Mouse (Mus musculus): ENCODE data around the gene Polr2j. TPM values are rescaled to one million over a fixed set of nuclear protein-coding genes. Genes with fewer than 3 reads are reported as not detected.
"Not testable (repeated sequence)": the region's sequence is repeated elsewhere in the genome, so short reads cannot be mapped to it uniquely, and the experiment has no call there.

The Polr2j gene
- polyA plus RNA-seq, 1 experiment from 2014 or later: 190 TPM

- Histone ChIP-seq H3K27ac (ENCODE audit: low read length) (no peak overlapping the region), H3K4me3 (ENCODE audit: low read depth, low read length) (no peak overlapping the region), H3K27me3 (ENCODE audit: control insufficient read depth, insufficient read depth, low read depth, low read length) (no peaks in the 10 kb centered on the region), H3K4me2 (ENCODE audit: low read length) (no peak overlapping the region), H3K36me3 (ENCODE audit: control insufficient read depth, insufficient read depth, low read length) (no peaks in the 10 kb centered on the region), H3K9ac (ENCODE audit: low read depth, low read length) (no peak overlapping the region), H3K4me1 (ENCODE audit: control insufficient read depth, insufficient read depth, low read length) (no peaks in the 10 kb centered on the region), H3K9me3 (replicated peaks; ENCODE audit: control insufficient read depth, low read length, poor library complexity, severe bottlenecking) (no peaks in the 10 kb centered on the region)
- 75% methylated on average over 8 of the region's 8 CpGs for WGBS
- no peak for ATAC-seq
Measured at GRCm38 (mm10) chr5:136147704-136148103, 31.3 kb downstream of the Polr2j start.

GRCm38 (mm10) chr5:136149134-136149576 lies 32.7 kb downstream of the Polr2j start:
- 81% methylated on average over 5 of the region's 5 CpGs for WGBS
- not testable (repeated sequence) for H3K4me2 ChIP-seq (ENCODE audit: low read length); ATAC-seq

GRCm38 (mm10) chr5:136152365-136152764 lies 35.9 kb downstream of the Polr2j start:
- no peaks in the 10 kb centered on the region for H3K27me3 ChIP-seq (ENCODE audit: control insufficient read depth, insufficient read depth, low read depth, low read length)
- H3K9ac ChIP-seq (ENCODE audit: low read depth, low read length): no peak overlapping the region
- no peak overlapping the region for H3K4me3 ChIP-seq (ENCODE audit: low read depth, low read length)
- 84% methylated on average over 8 of the region's 8 CpGs for WGBS
- 0 out of 2 replicates have a peak, but pooled peaks cover 3% of the 10 kb centered on the region for H3K36me3 ChIP-seq (ENCODE audit: control insufficient read depth, insufficient read depth, low read length)
- H3K4me2 ChIP-seq (ENCODE audit: low read length): no peak overlapping the region
- H3K9me3 ChIP-seq (replicated peaks; ENCODE audit: control insufficient read depth, low read length, poor library complexity, severe bottlenecking): no peaks in the 10 kb centered on the region
- H3K4me1 ChIP-seq (ENCODE audit: control insufficient read depth, insufficient read depth, low read length): no peaks in the 10 kb centered on the region
- no peak overlapping the region for H3K27ac ChIP-seq (ENCODE audit: low read length)
- no peak for ATAC-seq

More at GRCm38 (mm10) chr5:136149134-136149576, 32.7 kb downstream of the Polr2j start:
- not testable (repeated sequence) for H3K9me3 ChIP-seq (replicated peaks; ENCODE audit: control insufficient read depth, low read length, poor library complexity, severe bottlenecking); H3K27ac ChIP-seq (ENCODE audit: low read length); H3K9ac ChIP-seq (ENCODE audit: low read depth, low read length); H3K4me3 ChIP-seq (ENCODE audit: low read depth, low read length); H3K36me3 ChIP-seq (ENCODE audit: control insufficient read depth, insufficient read depth, low read length); H3K4me1 ChIP-seq (ENCODE audit: control insufficient read depth, insufficient read depth, low read length); H3K27me3 ChIP-seq (ENCODE audit: control insufficient read depth, insufficient read depth, low read depth, low read length)

- Histone ChIP-seq H3K4me2 (ENCODE audit: low read length) (no peak overlapping the region), H3K9ac (ENCODE audit: low read depth, low read length) (no peak overlapping the region), H3K4me1 (ENCODE audit: control insufficient read depth, insufficient read depth, low read length) (no peaks in the 10 kb centered on the region), H3K4me3 (ENCODE audit: low read depth, low read length) (no peak overlapping the region), H3K36me3 (ENCODE audit: control insufficient read depth, insufficient read depth, low read length) (peaks cover 6% of the 10 kb centered on the region), H3K9me3 (replicated peaks; ENCODE audit: control insufficient read depth, low read length, poor library complexity, severe bottlenecking) (no peaks in the 10 kb centered on the region), H3K27me3 (ENCODE audit: control insufficient read depth, insufficient read depth, low read depth, low read length) (no peaks in the 10 kb centered on the region), H3K27ac (ENCODE audit: low read length) (no peak overlapping the region)
- 90% methylated on average over 5 of the region's 5 CpGs for WGBS
- no peak for ATAC-seq
Measured at GRCm38 (mm10) chr5:136155399-136155798, 39.0 kb downstream of the Polr2j start.

GRCm38 (mm10) chr5:136160084-136160483 lies 43.7 kb downstream of the Polr2j start:
- H3K4me3 ChIP-seq (ENCODE audit: low read depth, low read length); H3K27me3 ChIP-seq (ENCODE audit: control insufficient read depth, insufficient read depth, low read depth, low read length); H3K9me3 ChIP-seq (replicated peaks; ENCODE audit: control insufficient read depth, low read length, poor library complexity, severe bottlenecking); H3K36me3 ChIP-seq (ENCODE audit: control insufficient read depth, insufficient read depth, low read length); H3K27ac ChIP-seq (ENCODE audit: low read length); H3K4me2 ChIP-seq (ENCODE audit: low read length); H3K9ac ChIP-seq (ENCODE audit: low read depth, low read length); ATAC-seq; H3K4me1 ChIP-seq (ENCODE audit: control insufficient read depth, insufficient read depth, low read length): not testable (repeated sequence)
- WGBS: 86% methylated on average over 10 of the region's 12 CpGs

- Histone ChIP-seq H3K4me1 (ENCODE audit: control insufficient read depth, insufficient read depth, low read length) (no peaks in the 10 kb centered on the region), H3K27me3 (ENCODE audit: control insufficient read depth, insufficient read depth, low read depth, low read length) (no peaks in the 10 kb centered on the region), H3K4me2 (ENCODE audit: low read length) (no peak overlapping the region), H3K36me3 (ENCODE audit: control insufficient read depth, insufficient read depth, low read length) (peaks cover 9% of the 10 kb centered on the region), H3K9ac (ENCODE audit: low read depth, low read length) (no peak overlapping the region), H3K9me3 (replicated peaks; ENCODE audit: control insufficient read depth, low read length, poor library complexity, severe bottlenecking) (no peaks in the 10 kb centered on the region), H3K4me3 (ENCODE audit: low read depth, low read length) (no peak overlapping the region), H3K27ac (ENCODE audit: low read length) (no peak overlapping the region; the same call in 1 of the 2 replicates)
- WGBS: 57% methylated on average over 11 of the region's 11 CpGs
- ATAC-seq: no peak
Measured at GRCm38 (mm10) chr5:136163807-136164474, 47.5 kb downstream of the Polr2j start.

GRCm38 (mm10) chr5:136165246-136165645 lies 48.8 kb downstream of the Polr2j start:
- 60% methylated on average over 8 of the region's 8 CpGs for WGBS
- no peak for ATAC-seq
- peaks cover 8% of the 10 kb centered on the region for H3K36me3 ChIP-seq (ENCODE audit: control insufficient read depth, insufficient read depth, low read length)
- no peaks in the 10 kb centered on the region for H3K9me3 ChIP-seq (replicated peaks; ENCODE audit: control insufficient read depth, low read length, poor library complexity, severe bottlenecking)
- peaks cover 5% of the 10 kb centered on the region for H3K4me1 ChIP-seq (ENCODE audit: control insufficient read depth, insufficient read depth, low read length)
- peak overlapping the region; percentile 40 for H3K27ac ChIP-seq (ENCODE audit: low read length)
- no peak overlapping the region for H3K9ac ChIP-seq (ENCODE audit: low read depth, low read length)
- no peaks in the 10 kb centered on the region for H3K27me3 ChIP-seq (ENCODE audit: control insufficient read depth, insufficient read depth, low read depth, low read length)
- no peak overlapping the region for H3K4me3 ChIP-seq (ENCODE audit: low read depth, low read length)
- no peak overlapping the region for H3K4me2 ChIP-seq (ENCODE audit: low read length)

GRCm38 (mm10) chr5:136167296-136167695 lies 50.9 kb downstream of the Polr2j start:
- Histone ChIP-seq H3K36me3 (ENCODE audit: control insufficient read depth, insufficient read depth, low read length) (peaks cover 3% of the 10 kb centered on the region; the same call in 1 of the 2 replicates), H3K9ac (ENCODE audit: low read depth, low read length) (no peak overlapping the region), H3K4me3 (ENCODE audit: low read depth, low read length) (no peak overlapping the region), H3K27ac (ENCODE audit: low read length) (no peak overlapping the region), H3K27me3 (ENCODE audit: control insufficient read depth, insufficient read depth, low read depth, low read length) (no peaks in the 10 kb centered on the region), H3K4me1 (ENCODE audit: control insufficient read depth, insufficient read depth, low read length) (peaks cover 14% of the 10 kb centered on the region), H3K9me3 (replicated peaks; ENCODE audit: control insufficient read depth, low read length, poor library complexity, severe bottlenecking) (no peaks in the 10 kb centered on the region), H3K4me2 (ENCODE audit: low read length) (no peak overlapping the region)
- 93% methylated on average over 4 of the region's 4 CpGs for WGBS
- no peak for ATAC-seq

GRCm38 (mm10) chr5:136168071-136168470 lies 51.6 kb downstream of the Polr2j start:
- ATAC-seq: no peak
- 92% methylated on average over 3 of the region's 3 CpGs for WGBS
- Histone ChIP-seq H3K4me3 (ENCODE audit: low read depth, low read length) (no peak overlapping the region), H3K36me3 (ENCODE audit: control insufficient read depth, insufficient read depth, low read length) (peaks cover 3% of the 10 kb centered on the region; the same call in 1 of the 2 replicates), H3K9me3 (replicated peaks; ENCODE audit: control insufficient read depth, low read length, poor library complexity, severe bottlenecking) (no peaks in the 10 kb centered on the region), H3K4me1 (ENCODE audit: control insufficient read depth, insufficient read depth, low read length) (peaks cover 14% of the 10 kb centered on the region), H3K27ac (ENCODE audit: low read length) (no peak overlapping the region), H3K27me3 (ENCODE audit: control insufficient read depth, insufficient read depth, low read depth, low read length) (no peaks in the 10 kb centered on the region), H3K9ac (ENCODE audit: low read depth, low read length) (no peak overlapping the region), H3K4me2 (ENCODE audit: low read length) (no peak overlapping the region)
